Mouse (Mus musculus) hindbrain, embryonic 10.5 days (tissue): Measurements from ENCODE around the gene Btbd8. TPM values are rescaled to one million over a fixed set of nuclear protein-coding genes. Genes with fewer than 3 reads are reported as not detected.

Source experiments
- DNase-seq: peaks from one replicate; pipeline ENCODE4 v3.0.0-alpha.2; 2017; ENCODE audit warnings: low spot score
- H3K27ac ChIP-seq: fragments of 300-500 bp; sonication (generic); 2 replicates; pipeline ENCODE4 v1.5.1; 2016; ENCODE audit warnings: mild to moderate bottlenecking, moderate library complexity
- H3K27me3 ChIP-seq: fragments of 300-500 bp; sonication (generic); 2 replicates; pipeline ENCODE4 v1.6.1; 2016; ENCODE audit warnings: mild to moderate bottlenecking; ENCODE audit not compliant: poor library complexity, insufficient read depth, severe bottlenecking
- H3K36me3 ChIP-seq: fragments of 300-500 bp; sonication (generic); 2 replicates; pipeline ENCODE4 v1.6.1; 2016; ENCODE audit warnings: mild to moderate bottlenecking, moderate library complexity
- H3K4me1 ChIP-seq: fragments of 300-500 bp; sonication (generic); replicated peaks from 2 replicates; pipeline ENCODE4 v1.6.1; 2016; ENCODE audit warnings: mild to moderate bottlenecking
- H3K4me3 ChIP-seq: fragments of 300-500 bp; sonication (generic); 2 replicates; pipeline ENCODE4 v1.5.1; 2016; ENCODE audit warnings: mild to moderate bottlenecking, moderate library complexity
- H3K9me3 ChIP-seq: fragments of 300-500 bp; sonication (generic); 2 replicates; pipeline ENCODE4 v1.6.1; 2016; ENCODE audit warnings: mild to moderate bottlenecking, moderate library complexity
- WGBS: fragments of 180-500 bp; shearing (Covaris S2); methylation state at CpG from one replicate; pipeline ENCODE4 v1.1.7; 2016; 5-methylcytosine and 5-hydroxymethylcytosine counted together
- polyA plus RNA-seq: library from polyadenylated mRNA; unstranded; fragments of >200 nt; fragmentation: Nextera tagmentation; extraction: Ambion mirVana; gene quantifications from 2 replicates; pipeline ENCODE4 v1.2.1, GENCODE M21; 2016

Btbd8 gene
- polyA plus RNA-seq, 1 experiment from 2014 or later, result 5.2 TPM

DNA sequence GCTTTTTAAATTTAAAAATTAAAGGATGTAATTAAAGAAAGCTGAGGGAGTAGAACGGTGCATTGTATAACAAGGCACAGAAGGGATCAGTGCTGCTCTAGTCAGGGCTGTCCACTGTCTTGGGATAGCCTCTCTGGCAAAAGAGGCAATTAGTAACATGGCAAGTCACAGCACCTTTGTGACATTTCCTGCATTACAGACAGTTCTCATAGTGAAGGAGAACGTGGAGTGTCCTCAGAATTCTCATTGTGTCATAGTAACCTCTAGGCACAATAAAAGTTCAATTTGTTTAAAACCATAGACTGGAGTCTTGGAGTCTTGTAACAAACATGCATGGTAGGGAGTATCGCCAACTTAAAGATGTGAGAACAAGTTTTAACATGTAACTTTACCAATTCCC is 6.5 kb upstream of the Btbd8 start, which contains the start of gene Lpcat2b:
TSS of gene Lpcat2b (plus strand) at position 301 of the 400 bp plus-strand sequence.
- 82% methylated on average over 3 of the region's 3 CpGs for WGBS
- Histone ChIP-seq H3K27me3 (no peaks in the 10 kb centered on the region), H3K36me3 (no peaks in the 10 kb centered on the region), H3K4me1 (no peaks in the 10 kb centered on the region), H3K9me3 (no peaks in the 10 kb centered on the region), H3K4me3 (no peak within 1 kb of the TSS), H3K27ac (no peak within 1 kb of the TSS)
- no peak for DNase-seq

DNA sequence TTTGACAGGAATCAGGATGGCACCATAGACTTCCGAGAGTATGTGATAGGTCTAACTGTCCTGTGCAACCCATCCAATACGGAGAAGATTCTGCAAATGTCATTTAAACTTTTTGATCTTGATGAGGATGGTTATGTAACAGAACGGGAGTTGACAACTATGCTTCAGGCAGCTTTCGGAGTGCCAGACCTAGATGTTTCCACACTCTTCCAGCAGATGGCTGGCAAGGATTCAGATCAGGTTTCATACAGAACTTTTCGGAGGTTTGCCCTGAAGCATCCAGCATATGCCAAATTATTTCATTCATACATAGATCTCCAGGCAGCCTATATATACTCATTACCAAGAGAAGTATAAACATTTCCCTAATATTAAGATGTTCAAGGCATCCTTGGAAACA is 3.8 kb upstream of the Btbd8 start:
- H3K9me3 ChIP-seq, result no peaks in the 10 kb centered on the region
- H3K4me1 ChIP-seq, result peaks cover 15% of the 10 kb centered on the region
- 79% methylated on average over 5 of the region's 5 CpGs for WGBS
- H3K27ac ChIP-seq, result no peak overlapping the region
- H3K4me3 ChIP-seq, result no peak overlapping the region
- H3K36me3 ChIP-seq, result no peaks in the 10 kb centered on the region
- H3K27me3 ChIP-seq, result no peaks in the 10 kb centered on the region
- no peak for DNase-seq

DNA sequence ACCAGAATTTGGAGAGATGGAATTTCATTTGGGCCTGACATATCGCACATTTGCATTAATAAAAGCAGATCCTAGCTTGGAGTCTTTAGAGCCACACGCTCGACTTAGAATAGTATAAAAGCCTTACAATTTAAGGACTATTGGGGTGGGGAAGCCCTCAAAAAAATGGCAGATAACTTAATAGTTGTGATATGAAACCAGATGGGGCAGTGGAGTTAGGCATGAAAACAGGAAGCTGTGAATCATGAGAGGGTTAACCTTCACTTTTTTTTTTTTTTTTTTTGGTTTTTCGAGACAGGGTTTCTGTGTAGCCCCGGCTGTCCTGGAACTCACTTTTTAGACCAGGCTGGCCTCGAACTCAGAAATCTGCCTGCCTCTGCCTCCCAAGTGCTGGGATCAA is 1.6 kb upstream of the Btbd8 start:
- H3K4me1 ChIP-seq, result peaks cover 15% of the 10 kb centered on the region
- no peaks in the 10 kb centered on the region for H3K9me3 ChIP-seq
- DNase-seq, result no peak
- H3K27me3 ChIP-seq, result no peaks in the 10 kb centered on the region
- WGBS, result 87% methylated on average over 6 of the region's 6 CpGs
- no peak overlapping the region for H3K27ac ChIP-seq
- H3K36me3 ChIP-seq, result no peaks in the 10 kb centered on the region
- no peak overlapping the region for H3K4me3 ChIP-seq

DNA sequence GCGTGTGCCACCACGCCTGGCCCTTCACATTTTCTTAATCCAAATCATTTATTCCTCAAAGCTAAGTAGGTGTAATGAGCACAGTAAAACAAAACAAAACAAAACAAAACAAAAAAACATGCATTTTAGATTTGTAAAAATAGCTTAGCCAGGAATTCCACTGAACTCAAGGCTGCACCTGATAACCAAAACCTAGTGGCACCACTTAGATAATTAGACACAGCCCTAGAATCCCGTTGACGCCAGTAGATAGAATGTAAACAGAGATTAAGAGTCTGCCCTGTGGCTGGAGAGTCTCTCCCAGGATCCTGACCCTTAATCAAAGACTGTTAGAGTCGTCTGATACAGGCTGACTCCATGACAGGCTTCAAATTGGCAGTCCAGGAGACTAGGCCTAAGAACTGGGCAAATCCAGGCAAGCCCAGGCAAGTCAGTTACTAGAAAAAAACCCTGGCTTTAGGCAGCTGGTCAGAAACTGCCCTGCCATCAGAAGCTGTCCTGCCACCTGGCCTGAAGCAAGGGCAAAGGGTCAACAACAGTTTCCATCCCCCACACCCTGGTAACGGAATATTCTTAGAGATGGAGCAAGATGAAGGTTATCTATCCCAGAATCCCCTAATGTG is 1.1 kb upstream of the Btbd8 start:
- peaks cover 15% of the 10 kb centered on the region for H3K4me1 ChIP-seq
- no peaks in the 10 kb centered on the region for H3K9me3 ChIP-seq
- WGBS, result 80% methylated on average over 6 of the region's 6 CpGs
- H3K36me3 ChIP-seq, result no peaks in the 10 kb centered on the region
- DNase-seq, result peak; percentile 2
- no peak overlapping the region for H3K4me3 ChIP-seq
- no peaks in the 10 kb centered on the region for H3K27me3 ChIP-seq
- H3K27ac ChIP-seq, result no peak overlapping the region

DNA sequence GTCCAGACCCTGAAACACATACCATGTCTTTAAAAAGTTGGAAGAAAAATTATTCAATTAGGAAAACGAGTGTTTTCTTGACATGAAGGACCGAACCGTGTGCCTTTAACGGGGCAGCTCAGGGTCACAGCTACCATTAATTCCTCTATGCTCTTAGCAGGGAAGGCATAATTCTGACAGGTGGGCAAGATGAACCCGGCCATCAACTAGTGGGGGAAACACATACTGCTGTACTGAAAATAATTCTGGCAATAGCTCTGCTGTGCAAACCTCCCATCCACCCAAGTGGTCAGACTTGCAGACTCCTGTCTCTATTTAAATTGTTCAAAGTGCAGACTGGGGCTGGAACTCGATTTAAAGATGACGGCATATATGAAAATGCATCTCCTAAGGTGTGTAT is 556 bp downstream of the Btbd8 start:
- no peak for DNase-seq
- Histone ChIP-seq H3K4me1 (peaks cover 15% of the 10 kb centered on the region), H3K27me3 (no peaks in the 10 kb centered on the region), H3K4me3 (peak overlapping the region; percentile 93), H3K36me3 (no peaks in the 10 kb centered on the region), H3K9me3 (no peaks in the 10 kb centered on the region), H3K27ac (peak overlapping the region; percentile 98)
- WGBS, result 23% methylated on average over 7 of the region's 7 CpGs

DNA sequence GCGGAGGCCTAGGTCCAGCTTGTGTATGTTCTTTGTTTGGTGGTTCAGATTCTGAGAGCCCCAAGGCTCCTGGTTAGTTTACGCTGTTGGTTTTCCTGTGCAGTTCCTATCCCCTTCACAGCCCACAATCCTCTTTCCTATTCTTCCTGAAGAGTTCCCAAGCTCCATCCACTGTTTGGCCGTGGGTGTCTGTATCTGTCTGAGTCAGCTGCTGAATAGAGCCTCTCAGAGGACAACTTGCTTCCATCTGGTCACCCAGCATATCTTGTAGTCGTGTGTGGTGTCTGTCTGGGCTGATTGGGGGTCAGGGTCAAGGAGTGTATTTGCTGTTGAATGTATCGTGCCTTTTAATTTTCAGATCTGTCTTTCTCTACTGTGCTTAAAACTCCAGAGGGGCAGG is 4.1 kb downstream of the Btbd8 start:
- H3K4me1 ChIP-seq, result peaks cover 13% of the 10 kb centered on the region
- H3K9me3 ChIP-seq, result no peaks in the 10 kb centered on the region
- H3K4me3 ChIP-seq, result no peak overlapping the region
- 83% methylated on average over 5 of the region's 5 CpGs for WGBS
- no peak overlapping the region for H3K27ac ChIP-seq
- no peaks in the 10 kb centered on the region for H3K36me3 ChIP-seq
- no peak for DNase-seq
- H3K27me3 ChIP-seq, result no peaks in the 10 kb centered on the region

DNA sequence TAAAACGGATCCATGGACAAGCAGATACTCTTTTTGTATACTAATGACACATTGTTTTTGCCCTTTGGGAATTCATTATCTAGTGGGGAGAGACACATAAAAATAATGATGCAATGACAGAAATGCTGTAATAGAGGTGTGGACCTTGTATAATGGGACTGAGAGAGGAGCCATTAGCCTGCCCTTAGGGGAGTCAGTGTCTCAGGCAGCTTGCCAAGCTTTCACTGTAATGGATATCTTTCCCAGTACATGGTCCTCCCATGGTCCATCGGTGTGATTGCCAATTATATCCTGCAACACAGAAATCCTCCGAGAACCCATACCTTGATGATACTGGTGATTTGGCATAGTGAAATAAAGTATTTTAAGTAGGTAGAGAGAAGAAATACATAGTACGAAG is 6.5 kb downstream of the Btbd8 start:
- Histone ChIP-seq H3K9me3 (no peaks in the 10 kb centered on the region), H3K4me1 (no peaks in the 10 kb centered on the region), H3K4me3 (no peak overlapping the region), H3K27ac (no peak overlapping the region), H3K27me3 (no peaks in the 10 kb centered on the region), H3K36me3 (no peaks in the 10 kb centered on the region)
- WGBS, result 92% methylated on average over 4 of the region's 4 CpGs
- no peak for DNase-seq

DNA sequence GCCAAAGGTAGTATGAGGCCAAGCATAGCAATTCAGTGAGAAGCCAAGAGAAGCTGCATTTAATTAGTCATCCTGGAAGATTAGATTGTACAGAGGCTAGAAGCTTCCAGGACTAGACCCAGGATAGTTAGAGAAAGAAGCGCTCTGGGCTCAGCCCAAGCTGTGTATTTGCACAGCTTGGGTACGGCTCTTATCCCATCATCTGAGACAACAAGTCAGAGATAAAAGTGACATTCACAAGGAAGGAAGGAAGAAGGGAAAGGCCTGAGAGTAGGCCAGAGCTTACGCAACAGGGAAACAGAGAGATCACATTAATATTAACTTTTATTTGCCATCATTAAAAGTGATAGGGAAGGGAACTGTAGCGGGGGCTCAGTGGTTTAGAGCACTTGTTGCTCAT is 10.2 kb downstream of the Btbd8 start:
- no peak for DNase-seq
- H3K27me3 ChIP-seq, result no peaks in the 10 kb centered on the region
- H3K4me3 ChIP-seq, result no peak overlapping the region
- no peaks in the 10 kb centered on the region for H3K9me3 ChIP-seq
- H3K27ac ChIP-seq, result no peak overlapping the region
- no peaks in the 10 kb centered on the region for H3K4me1 ChIP-seq
- WGBS, result 82% methylated on average over 4 of the region's 4 CpGs
- H3K36me3 ChIP-seq, result peaks cover 4% of the 10 kb centered on the region; the same call in 1 of the 2 replicates

DNA sequence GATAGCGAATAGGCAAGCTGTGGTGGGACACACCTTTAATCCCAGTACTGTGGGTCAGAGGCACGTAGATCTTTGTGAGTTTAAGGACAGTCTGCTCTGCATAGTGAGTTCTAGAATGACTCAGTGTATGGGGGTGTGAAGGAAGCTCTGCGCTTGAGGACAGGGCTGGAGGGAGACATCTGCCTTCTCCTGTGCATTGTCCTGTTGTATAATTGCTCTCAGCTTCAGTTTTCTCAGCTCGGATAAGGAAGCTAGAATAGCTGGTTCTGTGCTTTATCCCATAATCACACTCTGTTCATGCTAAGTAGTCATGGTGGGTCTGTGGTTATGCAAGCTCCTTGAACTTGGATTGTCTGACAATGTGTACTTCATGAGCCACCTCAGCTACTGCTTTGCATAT is 11.0 kb downstream of the Btbd8 start:
- Histone ChIP-seq H3K27ac (no peak overlapping the region), H3K4me3 (no peak overlapping the region), H3K27me3 (no peaks in the 10 kb centered on the region), H3K36me3 (peaks cover 4% of the 10 kb centered on the region; the same call in 1 of the 2 replicates), H3K4me1 (no peaks in the 10 kb centered on the region), H3K9me3 (no peaks in the 10 kb centered on the region)
- no peak for DNase-seq
- WGBS, result 93% methylated on average over 4 of the region's 4 CpGs

DNA sequence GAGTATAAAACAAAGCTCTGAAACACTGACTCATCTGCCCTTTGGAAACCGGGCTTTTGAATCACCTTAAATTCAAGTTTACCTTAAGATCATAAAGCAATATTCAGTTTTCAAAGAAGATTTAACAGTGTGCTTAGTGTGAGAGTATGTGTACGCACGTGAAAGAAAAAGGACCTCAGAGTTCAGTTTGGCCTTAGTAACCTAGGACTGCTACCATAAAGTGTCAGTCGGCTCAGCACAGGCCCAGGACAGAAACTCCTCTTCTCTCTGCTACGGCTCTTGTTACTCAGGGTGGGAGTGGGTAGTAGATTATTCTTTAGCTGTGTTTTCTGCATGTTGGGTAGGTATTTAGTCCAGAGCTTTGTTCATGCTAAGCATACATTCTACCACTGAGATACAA is 11.8 kb downstream of the Btbd8 start:
- WGBS, result 92% methylated on average over 5 of the region's 5 CpGs

DNA sequence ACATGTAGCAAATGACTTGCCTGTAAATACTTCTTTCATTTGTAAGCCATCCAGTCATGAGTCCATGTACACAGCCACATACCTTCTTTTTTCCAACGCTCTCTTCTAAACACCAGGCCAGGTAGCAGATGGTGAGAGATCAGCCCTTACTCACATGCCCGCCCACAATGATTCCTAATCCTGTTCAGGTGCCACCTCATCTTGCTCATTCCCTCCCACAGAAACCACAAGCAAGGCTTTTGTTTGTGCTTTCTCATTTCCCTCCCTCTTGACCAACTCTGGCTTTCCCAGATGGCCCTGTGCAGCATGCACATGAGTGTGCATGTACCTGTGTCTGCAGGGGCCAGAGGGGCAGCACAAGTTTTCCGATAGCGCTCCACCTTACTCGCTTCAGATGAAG is 12.5 kb downstream of the Btbd8 start:
- Histone ChIP-seq H3K9me3 (no peaks in the 10 kb centered on the region), H3K36me3 (peaks cover 4% of the 10 kb centered on the region; the same call in 1 of the 2 replicates), H3K27ac (no peak overlapping the region), H3K27me3 (no peaks in the 10 kb centered on the region), H3K4me3 (no peak overlapping the region), H3K4me1 (no peaks in the 10 kb centered on the region)
- 93% methylated on average over 5 of the region's 5 CpGs for WGBS
- DNase-seq, result no peak

More for the DNA sequence above, 11.8 kb downstream of the Btbd8 start:
- Histone ChIP-seq H3K4me1 (no peaks in the 10 kb centered on the region), H3K9me3 (no peaks in the 10 kb centered on the region), H3K4me3 (no peak overlapping the region), H3K27ac (no peak overlapping the region), H3K36me3 (peaks cover 4% of the 10 kb centered on the region; the same call in 1 of the 2 replicates), H3K27me3 (no peaks in the 10 kb centered on the region)
- DNase-seq, result no peak

DNA sequence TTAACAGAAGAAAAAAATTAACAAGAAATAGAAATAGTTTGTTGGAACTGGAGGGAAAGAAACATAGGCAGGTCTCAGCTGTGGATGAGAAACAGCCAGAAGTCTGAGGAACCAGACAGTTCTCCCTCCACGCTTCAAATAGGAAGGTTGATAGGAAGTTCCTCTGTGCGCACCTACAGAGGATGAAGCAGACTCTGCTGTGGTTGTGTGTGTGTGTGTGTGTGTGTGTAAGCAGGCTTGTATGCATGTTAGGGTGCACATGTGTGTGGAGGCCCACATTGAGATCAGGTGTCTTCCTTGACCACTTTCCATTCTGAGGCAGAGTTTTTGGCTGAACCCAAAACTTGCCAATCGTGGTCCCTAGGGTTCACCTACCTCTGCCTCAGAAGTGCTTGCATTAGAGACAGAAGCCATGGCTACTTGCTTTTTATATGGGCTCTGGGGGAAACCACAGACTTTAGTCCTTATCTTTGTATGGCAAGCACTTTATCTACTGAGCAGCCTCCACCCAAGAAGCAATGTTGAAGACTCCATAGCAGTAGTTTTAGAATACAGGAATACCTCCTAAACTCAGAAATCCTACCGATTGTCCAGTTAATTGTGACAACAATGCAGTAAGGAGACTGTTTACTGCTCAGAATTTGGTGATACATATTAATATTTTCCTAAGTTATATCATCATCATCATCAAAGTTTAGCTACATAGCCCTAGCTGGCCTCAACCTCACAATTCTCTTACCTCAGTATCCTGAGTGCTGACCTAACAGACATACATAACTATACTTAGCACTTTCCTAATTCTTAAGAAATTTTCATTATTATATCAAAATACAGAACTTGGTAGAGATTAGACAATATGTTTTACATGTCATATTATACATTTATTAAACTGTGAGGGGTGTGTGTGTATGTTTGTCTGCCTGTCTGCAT is 24.6 kb downstream of the Btbd8 start:
- H3K4me3 ChIP-seq, result no peak overlapping the region
- H3K9me3 ChIP-seq, result no peaks in the 10 kb centered on the region
- H3K27ac ChIP-seq, result no peak overlapping the region
- H3K4me1 ChIP-seq, result no peaks in the 10 kb centered on the region
- DNase-seq, result no peak
- H3K36me3 ChIP-seq, result no peaks in the 10 kb centered on the region
- no peaks in the 10 kb centered on the region for H3K27me3 ChIP-seq
- 94% methylated on average over 4 of the region's 4 CpGs for WGBS

DNA sequence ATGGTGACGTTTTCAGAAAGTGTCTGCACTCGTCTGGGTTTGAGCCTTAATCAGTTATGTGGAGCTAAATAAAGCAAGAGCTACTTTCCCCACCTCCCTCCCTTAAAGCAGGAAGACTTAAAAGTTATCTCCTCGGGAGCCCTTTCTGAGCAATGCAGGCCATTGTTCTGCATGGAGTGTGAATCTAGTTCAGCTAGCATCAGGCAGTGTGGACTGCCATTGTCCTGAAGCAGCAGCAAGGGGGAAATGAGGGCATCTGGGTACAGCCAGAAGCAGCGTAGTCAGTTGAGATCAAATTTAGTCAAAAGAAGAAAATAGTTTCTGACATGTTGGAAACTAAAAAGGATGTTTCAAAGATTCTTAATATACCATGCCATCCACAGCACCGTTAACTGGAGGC is 28.7 kb downstream of the Btbd8 start:
- Histone ChIP-seq H3K9me3 (no peaks in the 10 kb centered on the region), H3K4me3 (no peak overlapping the region), H3K27ac (no peak overlapping the region; the same call in 1 of the 2 replicates), H3K4me1 (no peaks in the 10 kb centered on the region), H3K36me3 (peaks cover 5% of the 10 kb centered on the region), H3K27me3 (no peaks in the 10 kb centered on the region)
- 45% methylated on average over 5 of the region's 5 CpGs for WGBS
- no peak for DNase-seq
